In the genomic region with DNA sequence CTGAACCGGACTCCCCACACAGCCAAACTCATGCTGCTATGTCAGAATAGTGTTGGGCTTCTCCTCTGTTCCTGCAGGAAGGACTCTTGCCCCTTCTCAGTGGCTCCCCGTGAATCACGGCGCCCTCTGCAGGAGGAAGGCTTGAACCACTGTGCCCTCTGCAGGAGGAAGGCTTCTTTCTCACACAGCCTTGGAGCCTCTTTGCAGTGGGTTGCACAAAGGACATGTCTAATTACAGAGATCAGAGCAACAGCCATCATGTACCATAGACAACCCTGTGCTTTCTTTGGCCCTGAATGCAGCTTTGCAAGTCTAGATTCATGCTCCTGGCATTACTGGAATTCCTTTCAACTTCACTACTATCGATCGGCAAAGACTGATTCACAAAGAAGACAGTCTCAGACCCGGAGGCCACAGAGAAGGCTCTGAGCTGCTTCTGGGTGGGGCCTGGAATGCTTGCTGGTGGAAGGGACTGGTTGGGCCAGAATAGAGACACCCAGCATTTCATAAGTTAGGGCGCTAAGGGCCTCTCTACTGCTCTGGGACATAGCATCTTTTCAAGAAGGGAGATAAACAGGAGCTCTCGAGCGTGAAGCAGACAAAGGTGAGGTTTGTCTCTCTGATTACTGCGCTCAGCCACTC, we compare ENCODE assay signal across 9 mouse cellular contexts. TPM values are rescaled to one million over a fixed set of nuclear protein-coding genes. Genes with fewer than 3 reads are reported as not detected.
DNase-seq lines count a peak whose midpoint lies in the region; ATAC-seq and TF ChIP-seq lines count a peak whose summit lies in the region.
"Had no signal": no experiment of that assay in that cellular context is flagged by ENCODE, and none has a peak within 500 bp of the region (broad histone marks: within the 10 kb centered on the region; RNA-seq: fewer than 3 reads in every experiment).

No protein-coding gene starts in this region.

- no peak overlapping the region for H3K4me2 ChIP-seq in forebrain, embryonic 16.5 days (ENCODE audit: low read length)
- H3K4me2 ChIP-seq in limb, embryonic 13.5 days (replicated peaks): no peak overlapping the region

- H3K4me3 ChIP-seq in heart, adult 2 months: no peak overlapping the region
- no peak overlapping the region for H3K4me3 ChIP-seq in forebrain, embryonic 16.5 days (replicated peaks; ENCODE audit: low read length)
- H3K4me3 ChIP-seq in limb, embryonic 13.5 days: no peak overlapping the region

- no peaks in the 10 kb centered on the region for H3K27me3 ChIP-seq in heart, adult 2 months (ENCODE audit: control insufficient read depth, insufficient read depth, low read length)
- H3K27me3 ChIP-seq in forebrain, embryonic 16.5 days (replicated peaks; ENCODE audit: control insufficient read depth, insufficient read depth, low read length): no peaks in the 10 kb centered on the region
- no peaks in the 10 kb centered on the region for H3K27me3 ChIP-seq in limb, embryonic 13.5 days

- intact Hi-C loops in heart, adult 2 months (cut with DNase I): loop anchor here (5.0 kb wide), 1 partner anchor 337 kb away; no protein-coding TSS in a partner anchor
- intact Hi-C loops in heart, postnatal 25 days (cut with DNase I): loop anchor here (5.0 kb wide), 1 partner anchor 458 kb away; no protein-coding TSS in a partner anchor

- peak in 1 of 2 experiments; percentile 45 for DNase-seq in heart, adult 2 months
- no peak for DNase-seq in heart, postnatal 25 days (ENCODE audit: low spot score)
- peak; percentile 73 for DNase-seq in 416B (ENCODE audit: low read depth)
- DNase-seq in adipocyte (ENCODE audit: low spot score): peak; percentile 30
- peak; percentile 36 for DNase-seq in ovary, postnatal 14 days (ENCODE audit: low spot score)
- no peak for DNase-seq in right cerebral cortex, adult 2 months (ENCODE audit: low spot score in 2 of 2)

- H3K9ac ChIP-seq in heart, adult 2 months (ENCODE audit: low read depth, low read length): no peak overlapping the region
- no peak overlapping the region for H3K9ac ChIP-seq in forebrain, embryonic 16.5 days (replicated peaks; ENCODE audit: low read depth, low read length)
- H3K9ac ChIP-seq in limb, embryonic 13.5 days: no peak overlapping the region

- 0 out of 2 replicates have a peak, but pooled peaks have one; percentile 19 for ATAC-seq in forebrain, embryonic 16.5 days
- no peak for ATAC-seq in limb, embryonic 13.5 days (ENCODE audit: low FRiP score, low read depth)

- no peaks in the 10 kb centered on the region for H3K79me2 ChIP-seq in heart, adult 2 months (replicated peaks; ENCODE audit: control insufficient read depth, insufficient read depth, low read length)

- TF ChIP-seq CTCF in heart, adult 2 months (IDR thresholded peaks at IDR 0.05): peak; percentile 64

- TF ChIP-seq EP300 in heart, adult 2 months (IDR thresholded peaks at IDR 0.05; ENCODE audit: insufficient read depth, low read depth, low read length): no peak

- H3K4me1 ChIP-seq in heart, adult 2 months (ENCODE audit: control insufficient read depth, insufficient read depth, low read length): peaks cover 2% of the 10 kb centered on the region; the same call in 1 of the 2 replicates
- H3K4me1 ChIP-seq in forebrain, embryonic 16.5 days (replicated peaks; ENCODE audit: control insufficient read depth, insufficient read depth, low read length): no peaks in the 10 kb centered on the region; the same call in none of the 2 replicates
- H3K4me1 ChIP-seq in limb, embryonic 13.5 days: peaks cover 4% of the 10 kb centered on the region; the same call in 1 of the 2 replicates

- 53% methylated on average over 11 of the region's 11 CpGs for WGBS in heart, adult 2 months
- 26% methylated on average over 11 of the region's 11 CpGs for WGBS in forebrain, embryonic 16.5 days
- WGBS in limb, embryonic 13.5 days: 58% methylated on average over 11 of the region's 11 CpGs

- no peak overlapping the region for H3K27ac ChIP-seq in heart, adult 2 months
- no peak overlapping the region for H3K27ac ChIP-seq in forebrain, embryonic 16.5 days (ENCODE audit: low read length)
- peak overlapping the region; percentile 48; the same call in 1 of the 2 replicates for H3K27ac ChIP-seq in limb, embryonic 13.5 days
- H3K27ac ChIP-seq: macrophage had no signal

- TF ChIP-seq POLR2A in heart, adult 2 months (IDR thresholded peaks at IDR 0.05; ENCODE audit: insufficient read depth, low read depth, low read length): no peak

- no peaks in the 10 kb centered on the region for H3K9me3 ChIP-seq in forebrain, embryonic 16.5 days (ENCODE audit: control insufficient read depth, low read length)
- no peaks in the 10 kb centered on the region for H3K9me3 ChIP-seq in limb, embryonic 13.5 days

- no peaks in the 10 kb centered on the region for H3K36me3 ChIP-seq in heart, adult 2 months (ENCODE audit: control insufficient read depth, insufficient read depth, low read length)
- H3K36me3 ChIP-seq in forebrain, embryonic 16.5 days (ENCODE audit: control insufficient read depth, insufficient read depth): no peaks in the 10 kb centered on the region
- no peaks in the 10 kb centered on the region for H3K36me3 ChIP-seq in limb, embryonic 13.5 days

RNA-seq across cellular contexts. Expression of a gene that starts 29.0 kb away (rescaled TPM):
- not detected for total RNA-seq in heart, adult 2 months (2021)
- not detected in 2 replicates for polyA plus RNA-seq in heart, adult 2 months (2012; rRNA removed)
- total RNA-seq in heart, postnatal 25 days (2021): not detected
- not detected in 2 replicates for polyA plus RNA-seq in forebrain, embryonic 16.5 days (2015; fragmentation: Nextera tagmentation; extraction: Ambion mirVana)
- not detected in 2 replicates for polyA plus RNA-seq in limb, embryonic 13.5 days (2015; fragmentation: Nextera tagmentation; extraction: Ambion mirVana)
- polyA plus RNA-seq: macrophage had no signal

Comparison
In these comparisons a context has a peak if more than half of its experiments do, and no peak if none do; other contexts are left out.
1. DNase-seq: peak in 416B (single experiment), adipocyte (single experiment) and ovary, postnatal 14 days (single experiment); none in heart, postnatal 25 days (single experiment) and right cerebral cortex, adult 2 months (0 of 2).